Mouse (Mus musculus) large intestine, adult 2 months (tissue): ENCODE results near the gene Teddm3. TPM values are rescaled to one million over a fixed set of nuclear protein-coding genes. Genes with fewer than 3 reads are reported as not detected.
"Not testable (repeated sequence)": the region's sequence is repeated elsewhere in the genome, so short reads cannot be mapped to it uniquely, and the experiment has no call there.

Experiments
- DNase-seq: peaks from one replicate; pipeline ENCODE4 v3.0.0-alpha.2; 2012; ENCODE audit warnings: low read depth, low spot score
- WGBS: fragments of 180-500 bp; shearing (Covaris S2); methylation state at CpG from one replicate; pipeline ENCODE4 v1.1.7; 2018; 5-methylcytosine and 5-hydroxymethylcytosine counted together
- polyA plus RNA-seq: library from polyadenylated mRNA; depleted of rRNA; stranded (reverse); fragments of >200 nt; gene quantifications from 2 replicates; pipeline ENCODE4 v1.2.3, GENCODE M21; 2012; rRNA removed

Gene Teddm3
- polyA plus RNA-seq: 0.15 TPM in 1 of 2 replicates, not detected in the other

GRCm38 (mm10) chr16:21153900-21154299 is at the start of gene Teddm3:
Gene Teddm3, minus strand, starts transcription at chr16:21154000.
- not testable (repeated sequence) for DNase-seq
- WGBS: no CpG with 5 or more reads among the region's 2 CpGs

DNA sequence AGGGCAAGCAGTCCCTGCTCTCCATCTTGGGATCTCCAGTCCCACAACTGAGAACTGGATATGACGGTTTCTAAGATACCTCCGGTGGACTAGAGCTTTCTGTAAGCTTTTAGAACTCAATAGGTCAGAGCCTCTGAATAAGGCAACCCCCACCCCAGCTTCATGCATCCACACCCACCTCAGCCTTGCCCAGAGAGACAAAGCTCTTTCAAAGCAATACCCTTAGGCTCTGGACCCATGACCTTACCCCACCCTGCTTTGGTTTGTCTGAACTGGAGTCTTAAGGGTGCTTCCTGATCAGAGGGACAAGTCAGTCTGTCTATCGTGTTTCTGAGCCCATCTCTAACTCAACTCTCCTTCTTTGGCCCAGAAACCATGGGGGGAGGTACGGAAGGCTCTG is 48.9 kb upstream of the Teddm3 start:
- 30% methylated on average over 4 of the region's 4 CpGs for WGBS
- no peak for DNase-seq

GRCm38 (mm10) chr16:21199426-21199825 is 45.6 kb upstream of the Teddm3 start:
- WGBS: 87% methylated on average over 8 of the region's 8 CpGs
- DNase-seq: no peak

DNA sequence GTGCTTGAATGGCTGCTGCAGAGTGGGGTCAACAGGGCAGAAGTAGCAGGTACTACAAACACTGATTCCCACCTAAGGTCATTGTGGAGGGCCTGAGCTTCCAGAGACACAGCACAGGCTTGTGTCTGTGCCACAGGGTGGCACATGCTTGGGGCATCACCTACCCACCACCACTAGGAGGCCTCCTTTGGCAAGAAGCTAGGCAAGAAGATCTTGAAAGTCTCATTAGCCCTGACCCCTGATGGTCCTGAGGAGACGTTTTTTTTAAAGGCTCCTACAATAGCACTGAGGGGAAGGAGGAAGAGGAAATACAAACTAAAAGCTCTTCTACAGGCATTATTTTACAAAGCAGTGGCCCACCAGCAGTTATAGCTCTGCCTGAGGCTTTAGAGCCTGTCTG is 44.7 kb upstream of the Teddm3 start:
- DNase-seq: no peak
- WGBS: 3% methylated on average over 1 of the region's 1 CpGs

DNA sequence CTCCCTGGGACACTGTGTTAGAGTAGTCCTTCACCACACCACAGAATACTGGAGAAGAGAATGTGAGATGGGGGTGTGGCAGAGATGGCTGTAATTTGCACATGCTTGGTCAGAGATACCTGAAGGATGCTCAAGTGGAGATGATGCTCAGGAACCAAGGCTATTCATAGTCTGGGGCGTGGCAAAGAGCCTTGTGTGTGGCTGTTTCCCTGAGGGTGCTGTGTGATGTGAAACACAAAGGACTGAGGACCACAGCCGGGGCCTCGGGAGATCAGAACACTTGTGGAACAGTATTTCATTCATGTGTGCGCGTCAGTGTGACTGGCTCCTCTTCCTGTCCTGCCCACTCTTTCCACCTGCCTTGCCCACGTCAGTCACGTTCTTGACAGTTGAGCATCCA is 44.2 kb upstream of the Teddm3 start:
- DNase-seq: no peak
- 90% methylated on average over 7 of the region's 7 CpGs for WGBS

GRCm38 (mm10) chr16:21197542-21197941 is 43.7 kb upstream of the Teddm3 start:
- no peak for DNase-seq
- 86% methylated on average over 4 of the region's 4 CpGs for WGBS

GRCm38 (mm10) chr16:21196576-21196975 is 42.8 kb upstream of the Teddm3 start:
- 70% methylated on average over 3 of the region's 3 CpGs for WGBS
- DNase-seq: no peak

DNA sequence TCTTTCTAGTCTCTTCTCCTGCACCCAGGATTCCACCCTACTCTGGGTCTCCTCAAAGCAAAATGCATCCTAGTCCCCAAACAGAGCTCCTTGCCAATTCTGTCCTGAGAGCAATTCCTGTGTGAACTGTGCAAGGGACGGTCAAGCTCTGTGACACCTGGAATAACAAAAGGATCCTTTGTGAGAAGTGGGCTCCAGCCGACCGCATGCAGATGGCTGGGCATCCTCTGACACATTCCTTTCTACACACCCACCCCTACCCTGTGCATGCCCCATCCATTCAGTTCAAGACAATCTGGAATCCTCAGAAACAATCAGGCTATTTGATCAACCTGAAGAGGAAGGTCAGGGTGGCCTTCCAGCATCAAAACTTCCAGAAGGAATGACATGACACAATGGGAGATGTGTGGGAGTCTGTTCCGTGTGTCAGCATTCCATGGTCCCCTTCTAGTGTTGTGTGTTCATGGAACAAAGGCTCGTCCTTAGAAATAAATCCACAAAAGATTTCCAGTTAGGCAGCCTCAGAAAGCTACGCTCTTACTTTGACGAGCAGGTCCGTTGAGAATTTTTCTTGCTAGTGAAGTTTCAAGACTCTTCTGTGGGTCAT is 41.6 kb upstream of the Teddm3 start:
- WGBS: 90% methylated on average over 8 of the region's 8 CpGs
- no peak for DNase-seq

- no peak for DNase-seq
- WGBS: 94% methylated on average over 12 of the region's 12 CpGs
These were observed 40.4 kb upstream of the Teddm3 start for GRCm38 (mm10) chr16:21194182-21194581.

DNA sequence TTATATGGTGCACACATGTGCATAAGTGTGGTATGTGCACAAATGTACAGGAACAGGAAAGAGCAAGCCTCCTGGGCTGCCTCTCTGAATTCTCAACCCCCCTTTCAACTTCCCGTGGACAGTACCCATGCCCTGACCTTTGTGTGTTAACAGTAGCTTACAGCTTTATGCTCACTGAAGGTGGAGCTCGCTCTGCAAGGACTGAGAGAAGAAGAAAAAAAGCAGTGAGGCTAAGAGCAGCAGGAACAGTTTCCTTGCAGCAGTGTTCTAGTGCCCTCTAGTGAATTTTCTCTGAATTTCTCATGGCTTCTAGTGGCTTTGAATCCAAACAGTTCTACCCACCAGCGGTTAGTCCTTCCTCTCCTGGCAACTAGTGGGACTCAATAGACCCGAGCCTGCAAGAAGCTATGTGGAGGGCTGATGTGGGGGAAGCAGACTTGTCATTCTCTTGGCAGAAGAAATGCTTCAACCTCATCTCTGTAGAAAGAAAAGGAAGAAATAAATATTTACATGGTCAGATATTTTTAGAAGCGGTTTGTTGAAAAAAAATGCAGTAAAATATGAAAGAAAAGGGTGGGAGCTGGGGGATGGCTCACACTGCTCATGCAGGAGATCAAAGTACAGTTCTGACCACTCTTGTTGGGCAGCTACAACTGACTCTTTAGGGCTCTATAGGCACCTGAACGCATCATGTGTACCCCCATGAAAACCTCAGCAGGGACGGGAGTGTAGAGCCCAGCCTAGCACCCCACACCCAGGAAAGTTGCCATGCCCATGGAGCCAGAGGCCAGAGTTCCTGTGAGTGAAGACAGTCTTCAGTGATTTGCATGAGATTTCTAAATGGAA is 38.9 kb upstream of the Teddm3 start:
- DNase-seq: no peak
- 28% methylated on average over 7 of the region's 7 CpGs for WGBS

DNA sequence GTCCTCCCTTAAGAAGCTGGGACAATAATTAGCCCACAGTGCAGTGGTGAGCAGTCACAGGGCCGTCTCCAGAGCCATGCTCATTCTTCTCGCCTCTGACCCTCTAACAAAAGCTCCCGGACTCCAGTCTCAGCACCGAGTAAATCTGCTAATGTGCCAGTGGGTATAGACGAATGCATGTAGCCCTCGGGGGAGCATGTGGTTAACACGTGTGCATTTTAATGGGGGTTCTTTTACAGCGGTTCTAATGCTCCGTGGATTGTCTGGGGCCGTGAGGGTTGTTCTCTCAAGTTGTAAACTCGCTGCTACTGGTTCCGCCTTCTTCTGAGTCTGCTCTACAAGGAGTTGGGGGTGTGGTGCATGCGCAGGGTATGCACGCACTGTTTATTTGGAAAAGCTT is 37.8 kb upstream of the Teddm3 start:
- WGBS: 65% methylated on average over 14 of the region's 14 CpGs

DNA sequence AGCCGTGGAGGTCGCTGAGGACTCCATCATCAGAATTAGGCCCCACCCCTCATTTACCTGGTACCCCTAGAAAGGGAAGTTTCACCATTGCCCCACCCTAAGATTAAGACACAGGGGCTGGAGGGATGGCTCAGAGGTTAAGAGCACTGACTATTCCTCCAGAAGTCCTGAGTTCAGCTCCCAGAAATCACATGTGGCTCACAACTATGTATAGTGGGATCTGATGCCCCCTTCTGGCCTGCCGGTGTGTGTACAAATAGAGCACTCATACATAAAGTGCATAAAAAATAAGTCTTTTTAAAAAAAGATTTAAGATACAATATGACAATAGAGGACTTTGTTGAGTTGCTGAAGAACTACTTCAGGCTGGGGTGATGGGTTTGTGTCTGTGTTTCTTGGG is 34.5 kb upstream of the Teddm3 start:
- DNase-seq: no peak
- WGBS: 76% methylated on average over 3 of the region's 3 CpGs

More for the DNA sequence above, 37.8 kb upstream of the Teddm3 start:
- DNase-seq: no peak

- 72% methylated on average over 7 of the region's 7 CpGs for WGBS
- DNase-seq: no peak
These were observed 33.8 kb upstream of the Teddm3 start for GRCm38 (mm10) chr16:21187568-21187967.

DNA sequence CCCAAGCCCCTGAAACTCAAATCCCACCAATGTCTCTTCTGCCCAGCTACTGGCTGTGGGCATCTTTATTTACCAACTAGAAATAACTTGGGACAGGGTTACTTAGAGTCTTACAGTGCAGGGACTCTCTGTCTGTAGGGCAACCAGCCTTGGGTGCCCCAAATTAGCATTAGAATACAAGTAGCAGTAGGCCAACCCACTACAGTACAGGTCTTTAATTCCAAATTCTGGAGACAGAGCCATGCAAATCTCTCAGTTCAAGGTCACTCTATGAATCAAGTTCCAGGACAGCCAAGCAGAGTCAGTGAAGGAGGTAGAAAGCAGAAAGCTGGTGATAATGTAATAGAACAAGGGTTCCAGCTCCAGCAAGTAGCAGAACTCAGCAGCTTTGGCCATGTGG is 30.9 kb upstream of the Teddm3 start:
- no peak for DNase-seq

DNA sequence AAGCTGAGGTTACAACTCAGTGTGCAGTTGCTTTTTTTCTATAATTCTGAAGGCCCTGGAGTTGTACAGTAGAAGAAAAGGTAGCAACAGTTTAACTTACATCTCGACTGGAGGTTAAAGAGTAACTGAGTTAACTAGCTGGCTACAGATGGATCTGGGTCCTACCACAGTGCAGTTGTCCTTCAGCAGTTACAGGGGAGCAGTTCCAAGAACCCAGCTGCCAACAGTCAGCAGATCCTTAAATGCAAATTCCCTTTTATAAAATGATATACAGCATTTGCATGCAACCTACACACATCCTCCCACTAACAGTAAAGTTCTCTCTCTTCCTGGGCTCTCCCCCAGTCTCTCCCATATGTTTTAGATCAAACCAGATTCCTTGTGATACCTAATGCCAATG is 28.3 kb upstream of the Teddm3 start:
- DNase-seq: no peak
- WGBS: 46% methylated on average over 1 of the region's 1 CpGs

- DNase-seq: no peak
- 0% methylated on average over 1 of the region's 1 CpGs for WGBS
These were observed 21.4 kb upstream of the Teddm3 start for GRCm38 (mm10) chr16:21175236-21175635.

DNA sequence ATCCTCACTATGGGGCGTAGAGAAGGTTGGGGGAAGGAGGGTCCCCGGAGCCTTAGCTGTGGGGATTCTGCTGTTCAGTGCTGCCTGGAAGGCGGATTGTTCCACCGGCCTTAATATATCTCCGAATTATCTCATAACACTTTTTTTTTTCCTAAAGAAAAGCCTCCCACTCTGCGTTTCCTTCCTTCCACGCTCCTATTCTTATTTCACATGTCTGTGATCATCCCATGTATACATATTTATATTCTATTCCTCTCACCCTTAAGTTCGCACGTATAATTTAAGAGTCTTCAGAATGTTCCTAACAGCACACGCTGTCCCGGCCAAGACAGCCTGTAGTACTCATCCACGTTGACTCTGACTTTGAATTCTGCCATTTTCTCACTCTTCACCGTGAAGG is 14.9 kb upstream of the Teddm3 start:
- 90% methylated on average over 13 of the region's 13 CpGs for WGBS
- DNase-seq: no peak

- WGBS: 18% methylated on average over 17 of the region's 19 CpGs
- not testable (repeated sequence) for DNase-seq
These were observed 11.8 kb upstream of the Teddm3 start for GRCm38 (mm10) chr16:21165343-21166220.

DNA sequence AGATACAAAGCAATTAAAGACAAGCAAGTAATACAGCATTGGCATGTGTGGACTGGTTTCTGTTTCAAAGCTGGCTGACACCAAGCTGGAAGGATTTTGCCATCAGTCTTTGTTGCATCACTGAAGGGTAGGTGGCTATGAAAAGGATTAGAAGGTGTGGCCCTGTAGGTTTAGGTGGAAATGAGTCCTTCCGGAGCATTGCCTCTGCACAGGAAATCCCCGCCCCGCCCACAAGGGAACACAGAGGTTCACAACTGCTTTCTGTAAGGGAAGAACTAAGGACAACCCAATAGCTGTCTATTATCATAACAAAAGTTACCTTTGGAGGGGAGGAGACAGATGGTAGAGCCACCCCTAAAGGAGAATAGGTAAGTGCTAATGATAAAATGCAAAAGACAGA is 9.6 kb upstream of the Teddm3 start:
- DNase-seq: not testable (repeated sequence)
- WGBS: 78% methylated on average over 3 of the region's 3 CpGs

- not testable (repeated sequence) for DNase-seq
- 41% methylated on average over 1 of the region's 1 CpGs for WGBS
These were observed 5.4 kb upstream of the Teddm3 start for GRCm38 (mm10) chr16:21159226-21159625.
